Mouse (Mus musculus) testis, postnatal 14 days (tissue): ENCODE data around the gene Mcl1.
A peak's percentile ranks its signal among the peaks of the same experiment; 100 is the strongest.
"Not testable (repeated sequence)": the region's sequence is repeated elsewhere in the genome, so short reads cannot be mapped to it uniquely, and the experiment has no call there.

Experiments used
- DNase-seq: peaks from one replicate; pipeline ENCODE4 v3.0.0; 2021; ENCODE audit warnings: low spot score

The Mcl1 gene

GRCm38 (mm10) chr3:95650276-95651032 is 8.1 kb upstream of the Mcl1 start:
- DNase-seq = no peak

GRCm38 (mm10) chr3:95651033-95651373 is 7.6 kb upstream of the Mcl1 start:
- DNase-seq = no peak

- DNase-seq = no peak
Measured at GRCm38 (mm10) chr3:95651391-95652203, 7.0 kb upstream of the Mcl1 start.

GRCm38 (mm10) chr3:95652204-95652811 is 6.3 kb upstream of the Mcl1 start:
- no peak for DNase-seq

GRCm38 (mm10) chr3:95652871-95653270 is 5.7 kb upstream of the Mcl1 start:
- DNase-seq = no peak

GRCm38 (mm10) chr3:95653473-95654034 is 5.0 kb upstream of the Mcl1 start:
- DNase-seq = no peak

GRCm38 (mm10) chr3:95654371-95654770 is 4.2 kb upstream of the Mcl1 start:
- DNase-seq = not testable (repeated sequence)

- no peak for DNase-seq
Measured at GRCm38 (mm10) chr3:95655437-95655836, 3.2 kb upstream of the Mcl1 start.

- DNase-seq = no peak
Measured at GRCm38 (mm10) chr3:95657108-95657507, 1.5 kb upstream of the Mcl1 start.

GRCm38 (mm10) chr3:95657711-95658110 is 877 bp upstream of the Mcl1 start:
- no peak for DNase-seq

- peak; percentile 80 for DNase-seq
Measured at GRCm38 (mm10) chr3:95658868-95659712, 502 bp downstream of the Mcl1 start.

GRCm38 (mm10) chr3:95659948-95660347 is 1.4 kb downstream of the Mcl1 start:
- no peak for DNase-seq

GRCm38 (mm10) chr3:95660788-95661478 is 2.3 kb downstream of the Mcl1 start:
- no peak for DNase-seq

- no peak for DNase-seq
Measured at GRCm38 (mm10) chr3:95661945-95662715, 3.5 kb downstream of the Mcl1 start.

- no peak for DNase-seq
Measured at GRCm38 (mm10) chr3:95662724-95663449, 4.3 kb downstream of the Mcl1 start.

- DNase-seq = no peak
Measured at GRCm38 (mm10) chr3:95663486-95663885, 4.9 kb downstream of the Mcl1 start.

GRCm38 (mm10) chr3:95663969-95664608 is 5.5 kb downstream of the Mcl1 start:
- no peak for DNase-seq

- no peak for DNase-seq
Measured at GRCm38 (mm10) chr3:95664940-95665352, 6.4 kb downstream of the Mcl1 start.
